ENCODE assay signal across 1 mouse cellular context in genomic region chr3:108751061-108751460, GRCm38 (mm10).
TF ChIP-seq lines count a peak whose summit lies in the region.

No protein-coding gene starts in this region.

TF ChIP-seq in MEL, 35 proteins besides CTCF, POLR2A, EP300 and RAD21 (continued from another document):
- TF ChIP-seq ZMIZ1 (IDR thresholded peaks at IDR 0.05; ENCODE audit: low read depth, low read length) (no peak), TAL1 (IDR thresholded peaks at IDR 0.05; ENCODE audit: low read length) (no peak)
TF ChIP-seq in MEL: peak in this region for 7.
